Mouse (Mus musculus) spleen, adult 2 months (tissue): Measurements from ENCODE around the gene Eme2.

ENCODE experiments used
- CTCF ChIP-seq: fragments of 200-500 bp; IDR thresholded peaks from 2 replicates; pipeline ENCODE4 v1.5.1; 2011; ENCODE audit warnings: mild to moderate bottlenecking, inconsistent platforms; ENCODE audit not compliant: insufficient read depth, insufficient read length, insufficient replicate concordance; ENCODE audit errors: extremely low read depth
- POLR2A ChIP-seq: fragments of 200-500 bp; IDR thresholded peaks from 2 replicates; pipeline ENCODE4 v1.6.1; 2011; ENCODE audit warnings: low read depth, low read length, inconsistent platforms

GRCm38 (mm10) chr17:24903767-24904166, 8.9 kb upstream of the Eme2 start:
- TF ChIP-seq CTCF (no peak), POLR2A (no peak)
